Mouse (Mus musculus): ENCODE measurements at regions not wholly inside any gene's neighbourhood (a gene's known extent, or its start where the extent isn't known, plus 50 kb on each side); places are given as distances from the start of the nearest gene placed in this dataset.
"Not testable (repeated sequence)": the region's sequence is repeated elsewhere in the genome, so short reads cannot be mapped to it uniquely, and the experiment has no call there.

DNA sequence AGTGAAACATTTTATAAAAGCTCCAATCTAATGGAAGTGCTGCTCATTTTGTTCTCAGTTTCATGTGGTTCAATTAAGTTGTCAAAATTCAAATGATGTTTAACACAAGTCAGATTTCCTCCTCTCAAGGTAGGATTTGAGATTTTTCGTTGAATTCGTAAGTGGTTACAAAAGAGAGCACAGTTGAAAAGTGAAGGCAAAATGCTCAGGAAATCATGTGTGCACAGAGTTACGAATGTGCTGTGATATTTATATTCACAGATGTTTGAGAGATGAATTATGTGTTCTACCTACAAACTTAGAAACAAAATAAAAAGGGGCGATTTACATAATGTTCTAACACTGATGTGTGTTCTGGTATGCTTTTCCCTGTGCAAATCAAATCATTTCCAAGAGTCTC lies 433.1 kb downstream of the Arl4a start:
- Histone ChIP-seq H3K4me3 (ENCODE audit: control insufficient read depth in 1 of 2, insufficient read depth in 1 of 2, low read depth in 2 of 2, low read length in 2 of 2) (no peak overlapping the region), H3K9me3 (replicated peaks; ENCODE audit: insufficient read depth, low read length) (no peaks in the 10 kb centered on the region), H3K27me3 (ENCODE audit: control insufficient read depth in 1 of 2, insufficient read depth in 2 of 2, low read length in 2 of 2) (no peaks in the 10 kb centered on the region), H3K79me2 (ENCODE audit: control insufficient read depth, insufficient read depth, low read length, poor library complexity) (no peaks in the 10 kb centered on the region), H3K27ac (ENCODE audit: control insufficient read depth, low read depth, low read length) (no peak overlapping the region), H3K9ac (ENCODE audit: control insufficient read depth, low read depth, low read length, poor library complexity, severe bottlenecking) (no peak overlapping the region), H3K4me1 (ENCODE audit: control insufficient read depth in 1 of 2, insufficient read depth in 2 of 2, low read length in 2 of 2) (no peaks in the 10 kb centered on the region), H3K36me3 (ENCODE audit: control insufficient read depth in 1 of 2, insufficient read depth in 2 of 2, low read length in 2 of 2) (no peaks in the 10 kb centered on the region)
- DNase-seq (ENCODE audit: low read depth, low spot score), result no peak
- TF ChIP-seq USF1 (IDR thresholded peaks at IDR 0.05; ENCODE audit: low read depth, low read length) (no peak), SMC3 (IDR thresholded peaks at IDR 0.05; ENCODE audit: low read depth, low read length) (no peak), BHLHE40 (IDR thresholded peaks at IDR 0.05; ENCODE audit: borderline replicate concordance, low read depth, low read length) (no peak), CHD1 (IDR thresholded peaks at IDR 0.05; ENCODE audit: low read depth, low read length) (no peak), SIN3A (IDR thresholded peaks at IDR 0.05; ENCODE audit: low read length) (no peak), ZNF384 (IDR thresholded peaks at IDR 0.05; ENCODE audit: low read depth, low read length) (no peak), ELF1 (IDR thresholded peaks at IDR 0.05; ENCODE audit: low read depth, low read length) (no peak), KAT2A (conservative IDR thresholded peaks at IDR 0.05; ENCODE audit: low read depth, low read length) (no peak), TAL1 (IDR thresholded peaks at IDR 0.05; ENCODE audit: low read length) (no peak), POLR2AphosphoS2 (IDR thresholded peaks at IDR 0.05; ENCODE audit: low read length) (no peak), RCOR1 (IDR thresholded peaks at IDR 0.05; ENCODE audit: low read depth, low read length) (no peak), USF2 (IDR thresholded peaks at IDR 0.05; ENCODE audit: borderline replicate concordance in 1 of 2, insufficient read depth in 1 of 2, low read depth in 1 of 2, low read length in 2 of 2) (no peak), JUND (IDR thresholded peaks at IDR 0.05; ENCODE audit: low read depth, low read length) (no peak)

DNA sequence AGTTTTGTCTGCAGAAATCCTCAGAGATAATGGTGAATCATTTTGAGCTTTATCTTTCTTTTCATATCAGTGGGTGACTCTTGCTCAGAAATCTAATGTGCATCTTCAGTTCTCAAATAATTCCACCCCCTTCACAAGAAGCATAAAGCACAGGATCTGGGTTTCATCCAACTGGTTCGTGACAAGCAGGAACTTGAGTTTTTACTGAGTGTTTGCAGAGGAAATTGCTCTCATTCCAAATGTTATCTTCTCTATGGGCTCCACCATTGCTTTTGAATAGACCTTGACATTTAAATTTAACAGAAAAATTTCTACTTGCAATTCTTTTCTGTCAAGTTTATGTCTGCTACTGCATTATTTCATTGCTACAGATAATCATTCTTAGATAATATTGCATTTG lies 443.1 kb downstream of the Arl4a start:
- H3K27me3 ChIP-seq (ENCODE audit: control insufficient read depth in 1 of 2, insufficient read depth in 2 of 2, low read length in 2 of 2), result no peaks in the 10 kb centered on the region
- H3K9me3 ChIP-seq (replicated peaks; ENCODE audit: insufficient read depth, low read length), result no peaks in the 10 kb centered on the region
- H3K4me3 ChIP-seq (ENCODE audit: control insufficient read depth in 1 of 2, insufficient read depth in 1 of 2, low read depth in 2 of 2, low read length in 2 of 2), result no peak overlapping the region
- TF ChIP-seq SMC3 (IDR thresholded peaks at IDR 0.05; ENCODE audit: low read depth, low read length), result no peak
- TF ChIP-seq EP300 (IDR thresholded peaks at IDR 0.05; ENCODE audit: low read depth in 1 of 2, low read length in 2 of 2), result no peak
- TF ChIP-seq ZKSCAN1 (IDR thresholded peaks at IDR 0.05; ENCODE audit: low read depth, low read length), result no peak
- no peak for TF ChIP-seq USF1 (IDR thresholded peaks at IDR 0.05; ENCODE audit: low read depth, low read length)
- no peak for TF ChIP-seq NRF1 (IDR thresholded peaks at IDR 0.05; ENCODE audit: insufficient read depth, low read depth, low read length, poor library complexity, severe bottlenecking)
- no peak for TF ChIP-seq SIN3A (IDR thresholded peaks at IDR 0.05; ENCODE audit: low read length)
- TF ChIP-seq NELFE (IDR thresholded peaks at IDR 0.05; ENCODE audit: low read depth, low read length), result no peak
- no peak for TF ChIP-seq JUND (IDR thresholded peaks at IDR 0.05; ENCODE audit: low read depth, low read length)
- TF ChIP-seq GABPA (IDR thresholded peaks at IDR 0.05; ENCODE audit: low read depth, low read length), result no peak
- TF ChIP-seq ELF1 (IDR thresholded peaks at IDR 0.05; ENCODE audit: low read depth, low read length), result no peak
- no peak for TF ChIP-seq UBTF (IDR thresholded peaks at IDR 0.05; ENCODE audit: borderline replicate concordance, insufficient read depth, low read depth, low read length)
- no peak for TF ChIP-seq MYC (IDR thresholded peaks at IDR 0.05; ENCODE audit: low read depth, low read length)
- TF ChIP-seq MAFK (IDR thresholded peaks at IDR 0.05; ENCODE audit: borderline replicate concordance, low read depth, low read length), result no peak
- TF ChIP-seq TCF12 (IDR thresholded peaks at IDR 0.05; ENCODE audit: low read depth, low read length), result no peak
- DNase-seq (ENCODE audit: low read depth, low spot score), result no peak
- no peaks in the 10 kb centered on the region for H3K79me2 ChIP-seq (ENCODE audit: control insufficient read depth, insufficient read depth, low read length, poor library complexity)
- H3K9ac ChIP-seq (ENCODE audit: control insufficient read depth, low read depth, low read length, poor library complexity, severe bottlenecking), result no peak overlapping the region
- no peaks in the 10 kb centered on the region for H3K4me1 ChIP-seq (ENCODE audit: control insufficient read depth in 1 of 2, insufficient read depth in 2 of 2, low read length in 2 of 2)
- no peak overlapping the region for H3K27ac ChIP-seq (ENCODE audit: control insufficient read depth, low read depth, low read length)
- no peaks in the 10 kb centered on the region for H3K36me3 ChIP-seq (ENCODE audit: control insufficient read depth in 1 of 2, insufficient read depth in 2 of 2, low read length in 2 of 2)

DNA sequence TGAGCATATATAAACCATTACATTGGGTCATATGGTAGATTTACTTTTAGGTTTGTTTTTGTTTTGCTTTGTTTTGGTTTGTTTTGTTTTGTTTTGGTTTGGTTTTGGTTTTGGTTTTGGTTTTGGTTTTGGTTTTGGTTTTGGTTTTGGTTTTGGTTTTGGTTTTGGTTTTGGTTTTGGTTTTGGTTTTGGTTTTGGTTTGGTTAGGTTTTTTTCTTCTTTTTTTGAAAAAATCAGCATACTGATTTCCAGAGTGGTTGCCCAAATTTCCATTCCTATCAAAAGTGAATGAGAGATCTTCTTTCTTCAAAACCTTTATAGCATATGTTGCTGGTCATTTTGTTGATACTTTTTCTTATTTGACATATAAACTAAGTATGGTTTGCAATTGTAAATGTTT lies 444.0 kb downstream of the Arl4a start:
- not testable (repeated sequence) for H3K79me2 ChIP-seq (ENCODE audit: control insufficient read depth, insufficient read depth, low read length, poor library complexity); H3K9ac ChIP-seq (ENCODE audit: control insufficient read depth, low read depth, low read length, poor library complexity, severe bottlenecking); DNase-seq (ENCODE audit: low read depth, low spot score); H3K4me1 ChIP-seq (ENCODE audit: control insufficient read depth in 1 of 2, insufficient read depth in 2 of 2, low read length in 2 of 2); H3K4me3 ChIP-seq (ENCODE audit: control insufficient read depth in 1 of 2, insufficient read depth in 1 of 2, low read depth in 2 of 2, low read length in 2 of 2); H3K36me3 ChIP-seq (ENCODE audit: control insufficient read depth in 1 of 2, insufficient read depth in 2 of 2, low read length in 2 of 2); H3K9me3 ChIP-seq (replicated peaks; ENCODE audit: insufficient read depth, low read length); H3K27me3 ChIP-seq (ENCODE audit: control insufficient read depth in 1 of 2, insufficient read depth in 2 of 2, low read length in 2 of 2); H3K27ac ChIP-seq (ENCODE audit: control insufficient read depth, low read depth, low read length)

Measured in MEL (cell line).